Mouse (Mus musculus): ENCODE results near the gene Zfp691. TPM values are rescaled to one million over a fixed set of nuclear protein-coding genes. Genes with fewer than 3 reads are reported as not detected.

Zfp691 gene
- polyA plus RNA-seq, 2 experiments: 1.5 to 3.3 TPM

GRCm38 (mm10) chr4:119146816-119147215, 27.2 kb downstream of the Zfp691 start:
- H3K9ac ChIP-seq (replicated peaks): no peak overlapping the region
- H3K4me1 ChIP-seq (replicated peaks; ENCODE audit: control insufficient read depth in 2 of 2, insufficient read depth in 2 of 2, low read length in 1 of 2): peaks cover 0 to 3% of the 10 kb centered on the region in 2 experiments; a peak in 1 of 4 replicates
- H3K36me3 ChIP-seq (replicated peaks; ENCODE audit: control insufficient read depth, insufficient read depth, low read depth): no peaks in the 10 kb centered on the region
- WGBS (ENCODE audit: insufficient replicate concordance): 84% methylated on average over 7 of the region's 7 CpGs
- TF ChIP-seq CTCF (IDR thresholded peaks at IDR 0.05; ENCODE audit: low read depth) (no peak), EP300 (IDR thresholded peaks at IDR 0.05; ENCODE audit: low read depth) (no peak)
- no peak overlapping the region for H3K4me3 ChIP-seq (ENCODE audit: insufficient read depth in 1 of 2, low read depth in 2 of 2, low read length in 2 of 2)
- no peaks in the 10 kb centered on the region; the same call in 1 of the 2 replicates for H3K27me3 ChIP-seq (ENCODE audit: control insufficient read depth, insufficient read depth, low read length)
- H3K9me3 ChIP-seq (ENCODE audit: control insufficient read depth, low read length): no peaks in the 10 kb centered on the region
- DNase-seq (ENCODE audit: low read depth in 3 of 3, low spot score in 3 of 3) (no peak), ATAC-seq (ENCODE audit: insufficient read depth) (no peak)
- no peak overlapping the region for H3K27ac ChIP-seq
- H3K4me2 ChIP-seq (ENCODE audit: low read depth): no peak overlapping the region

GRCm38 (mm10) chr4:119142230-119142871, 31.6 kb downstream of the Zfp691 start:
- WGBS (ENCODE audit: insufficient replicate concordance): 25% methylated on average over 24 of the region's 24 CpGs
- Histone ChIP-seq H3K36me3 (replicated peaks; ENCODE audit: control insufficient read depth, insufficient read depth, low read depth) (peaks cover 10% of the 10 kb centered on the region), H3K4me3 (ENCODE audit: insufficient read depth in 1 of 2, low read depth in 2 of 2, low read length in 2 of 2) (no peak overlapping the region), H3K9me3 (ENCODE audit: control insufficient read depth, low read length) (no peaks in the 10 kb centered on the region), H3K4me2 (ENCODE audit: low read depth) (peak overlapping the region; percentile 40; the same call in 1 of the 2 replicates), H3K27ac (no peak overlapping the region), H3K4me1 (replicated peaks; ENCODE audit: control insufficient read depth in 2 of 2, insufficient read depth in 2 of 2, low read length in 1 of 2) (peaks cover 0 to 3% of the 10 kb centered on the region in 2 experiments; a peak in 2 of 4 replicates), H3K9ac (replicated peaks) (no peak overlapping the region; the same call in 1 of the 2 replicates), H3K27me3 (ENCODE audit: control insufficient read depth, insufficient read depth, low read length) (no peaks in the 10 kb centered on the region; the same call in 1 of the 2 replicates)
- peak; percentile 60 to 68 (median 62) for DNase-seq (ENCODE audit: low read depth in 3 of 3, low spot score in 3 of 3)
- ATAC-seq (ENCODE audit: insufficient read depth): peak; percentile 35; the same call in 1 of the 2 replicates
- TF ChIP-seq CTCF (IDR thresholded peaks at IDR 0.05; ENCODE audit: low read depth): peak; percentile 86
- no peak for TF ChIP-seq EP300 (IDR thresholded peaks at IDR 0.05; ENCODE audit: low read depth)

- Histone ChIP-seq H3K4me1 (replicated peaks; ENCODE audit: control insufficient read depth in 2 of 2, insufficient read depth in 2 of 2, low read length in 1 of 2) (peaks cover 2 to 5% of the 10 kb centered on the region in 2 experiments; a peak in 2 of 4 replicates), H3K4me3 (ENCODE audit: insufficient read depth in 1 of 2, low read depth in 2 of 2, low read length in 2 of 2) (no peak overlapping the region), H3K9me3 (ENCODE audit: control insufficient read depth, low read length) (no peaks in the 10 kb centered on the region), H3K9ac (replicated peaks) (no peak overlapping the region), H3K36me3 (replicated peaks; ENCODE audit: control insufficient read depth, insufficient read depth, low read depth) (peaks cover 21% of the 10 kb centered on the region), H3K27ac (no peak overlapping the region), H3K4me2 (ENCODE audit: low read depth) (no peak overlapping the region), H3K27me3 (ENCODE audit: control insufficient read depth, insufficient read depth, low read length) (no peaks in the 10 kb centered on the region; the same call in 1 of the 2 replicates)
- no peak for DNase-seq (ENCODE audit: low read depth in 3 of 3, low spot score in 3 of 3)
- 59% methylated on average over 10 of the region's 10 CpGs for WGBS (ENCODE audit: insufficient replicate concordance)
- TF ChIP-seq EP300 (IDR thresholded peaks at IDR 0.05; ENCODE audit: low read depth) (no peak), CTCF (IDR thresholded peaks at IDR 0.05; ENCODE audit: low read depth) (no peak)
- no peak for ATAC-seq (ENCODE audit: insufficient read depth)
Measured at GRCm38 (mm10) chr4:119141191-119141590, 32.8 kb downstream of the Zfp691 start.

GRCm38 (mm10) chr4:119140126-119140525, 33.9 kb downstream of the Zfp691 start:
- Histone ChIP-seq H3K36me3 (replicated peaks; ENCODE audit: control insufficient read depth, insufficient read depth, low read depth) (peaks cover 32% of the 10 kb centered on the region), H3K4me3 (ENCODE audit: insufficient read depth in 1 of 2, low read depth in 2 of 2, low read length in 2 of 2) (no peak overlapping the region), H3K27me3 (ENCODE audit: control insufficient read depth, insufficient read depth, low read length) (no peaks in the 10 kb centered on the region; the same call in 1 of the 2 replicates), H3K9ac (replicated peaks) (no peak overlapping the region), H3K9me3 (ENCODE audit: control insufficient read depth, low read length) (no peaks in the 10 kb centered on the region), H3K4me2 (ENCODE audit: low read depth) (no peak overlapping the region), H3K4me1 (replicated peaks; ENCODE audit: control insufficient read depth in 2 of 2, insufficient read depth in 2 of 2, low read length in 1 of 2) (peaks cover 2 to 5% of the 10 kb centered on the region in 2 experiments; a peak in 2 of 4 replicates), H3K27ac (no peak overlapping the region)
- DNase-seq (ENCODE audit: low read depth in 3 of 3, low spot score in 3 of 3) (peak in 2 of 3 experiments; percentile 53 to 56), ATAC-seq (ENCODE audit: insufficient read depth) (no peak)
- WGBS (ENCODE audit: insufficient replicate concordance): 44% methylated on average over 3 of the region's 3 CpGs
- TF ChIP-seq CTCF (IDR thresholded peaks at IDR 0.05; ENCODE audit: low read depth) (peak; percentile 99), EP300 (IDR thresholded peaks at IDR 0.05; ENCODE audit: low read depth) (peak; percentile 22; the same call in 1 of the 2 replicates)

- DNase-seq (ENCODE audit: low read depth in 3 of 3, low spot score in 3 of 3) (no peak), ATAC-seq (ENCODE audit: insufficient read depth) (no peak)
- peaks cover 46% of the 10 kb centered on the region for H3K36me3 ChIP-seq (replicated peaks; ENCODE audit: control insufficient read depth, insufficient read depth, low read depth)
- no peaks in the 10 kb centered on the region; the same call in 1 of the 2 replicates for H3K27me3 ChIP-seq (ENCODE audit: control insufficient read depth, insufficient read depth, low read length)
- H3K4me1 ChIP-seq (replicated peaks; ENCODE audit: control insufficient read depth in 2 of 2, insufficient read depth in 2 of 2, low read length in 1 of 2): peaks cover 2 to 5% of the 10 kb centered on the region in 2 experiments; a peak in 2 of 4 replicates
- H3K9me3 ChIP-seq (ENCODE audit: control insufficient read depth, low read length): no peaks in the 10 kb centered on the region
- no peak overlapping the region for H3K4me2 ChIP-seq (ENCODE audit: low read depth)
- 70% methylated on average over 8 of the region's 8 CpGs for WGBS (ENCODE audit: insufficient replicate concordance)
- no peak overlapping the region for H3K27ac ChIP-seq
- H3K4me3 ChIP-seq (ENCODE audit: insufficient read depth in 1 of 2, low read depth in 2 of 2, low read length in 2 of 2): no peak overlapping the region
- H3K9ac ChIP-seq (replicated peaks): no peak overlapping the region
- TF ChIP-seq CTCF (IDR thresholded peaks at IDR 0.05; ENCODE audit: low read depth): no peak
- no peak for TF ChIP-seq EP300 (IDR thresholded peaks at IDR 0.05; ENCODE audit: low read depth)
Measured at GRCm38 (mm10) chr4:119138776-119139175, 35.2 kb downstream of the Zfp691 start.

Measured in liver, embryonic 14.5 days (tissue).